28 mouse cellular contexts compared by ENCODE assay signal in genomic region chr1:73159405-73159976, GRCm38 (mm10).
A peak's percentile ranks its signal among the peaks of the same experiment; 100 is the strongest.
DNase-seq lines count a peak whose midpoint lies in the region; ATAC-seq and TF ChIP-seq lines count a peak whose summit lies in the region.
"Had no signal": no experiment of that assay in that cellular context is flagged by ENCODE, and none has a peak within 500 bp of the region (broad histone marks: within the 10 kb centered on the region; RNA-seq: fewer than 3 reads in every experiment).

No protein-coding gene starts in this region.

- H3K27me3 ChIP-seq in lung, embryonic 14.5 days (ENCODE audit: insufficient read depth, low read length) = no peaks in the 10 kb centered on the region
- peaks cover 37% of the 10 kb centered on the region for H3K27me3 ChIP-seq in midbrain, embryonic 10.5 days (ENCODE audit: low read depth, poor library complexity, severe bottlenecking)
- H3K27me3 ChIP-seq in midbrain, embryonic 16.5 days (ENCODE audit: control insufficient read depth, insufficient read depth, low read depth, low read length) = no peaks in the 10 kb centered on the region
- no peaks in the 10 kb centered on the region for H3K27me3 ChIP-seq in small intestine, adult 2 months (ENCODE audit: control insufficient read depth, insufficient read depth, low read length)
- no peaks in the 10 kb centered on the region for H3K27me3 ChIP-seq in hindbrain, embryonic 16.5 days (replicated peaks; ENCODE audit: control insufficient read depth, insufficient read depth, low read length)
- H3K27me3 ChIP-seq: hindbrain, embryonic 13.5 days; limb, embryonic 12.5 days; liver, embryonic 15.5 days; midbrain, embryonic 15.5 days had no signal

- no peaks in the 10 kb centered on the region for H3K9me3 ChIP-seq in lung, embryonic 14.5 days (ENCODE audit: low read depth, low read length)
- no peaks in the 10 kb centered on the region for H3K9me3 ChIP-seq in midbrain, embryonic 10.5 days (replicated peaks)
- H3K9me3 ChIP-seq in midbrain, embryonic 16.5 days (replicated peaks; ENCODE audit: control insufficient read depth, low read length, poor library complexity, severe bottlenecking) = no peaks in the 10 kb centered on the region
- no peaks in the 10 kb centered on the region for H3K9me3 ChIP-seq in hindbrain, embryonic 16.5 days (ENCODE audit: control insufficient read depth, low read length)
- H3K9me3 ChIP-seq: hindbrain, embryonic 13.5 days; limb, embryonic 12.5 days; liver, embryonic 15.5 days; midbrain, embryonic 15.5 days had no signal

- H3K36me3 ChIP-seq in lung, embryonic 14.5 days (ENCODE audit: insufficient read depth) = no peaks in the 10 kb centered on the region
- H3K36me3 ChIP-seq in midbrain, embryonic 10.5 days = no peaks in the 10 kb centered on the region
- no peaks in the 10 kb centered on the region for H3K36me3 ChIP-seq in midbrain, embryonic 16.5 days (ENCODE audit: control insufficient read depth, insufficient read depth, low read length)
- H3K36me3 ChIP-seq in small intestine, adult 2 months (ENCODE audit: control insufficient read depth, insufficient read depth, low read length) = no peaks in the 10 kb centered on the region
- H3K36me3 ChIP-seq in hindbrain, embryonic 16.5 days (ENCODE audit: control insufficient read depth, insufficient read depth, low read length) = no peaks in the 10 kb centered on the region
- H3K36me3 ChIP-seq: hindbrain, embryonic 13.5 days; limb, embryonic 12.5 days; liver, embryonic 15.5 days; midbrain, embryonic 15.5 days had no signal

- DNase-seq in lung, embryonic 14.5 days = peak; percentile 54
- no peak for DNase-seq in lung, adult 2 months
- DNase-seq in midbrain, embryonic 10.5 days (ENCODE audit: low spot score) = no peak
- DNase-seq in right cerebral cortex, postnatal 36 days (ENCODE audit: low spot score in 2 of 2) = no peak
- DNase-seq in spleen, postnatal 4 days (ENCODE audit: low spot score in 2 of 2) = no peak
- DNase-seq: adrenal gland, adult 2 months; adrenal gland, postnatal 36 days; cerebellum, adult 18-20 months; cerebellum, postnatal 10 days; gastrocnemius, postnatal 36 days; heart, adult 18-20 months; heart, postnatal 4 days; kidney, adult 8-10 months; kidney, postnatal 4 days; layer of hippocampus, postnatal 36 days; right cerebral cortex, adult 18-20 months; right cerebral cortex, postnatal 4 days had no signal

- no peak overlapping the region for H3K4me3 ChIP-seq in lung, embryonic 14.5 days (ENCODE audit: low read depth, low read length)
- H3K4me3 ChIP-seq in lung, adult 2 months (replicated peaks; ENCODE audit: extremely low read depth, low read depth, low read length) = no peak overlapping the region
- no peak overlapping the region for H3K4me3 ChIP-seq in midbrain, embryonic 10.5 days
- no peak overlapping the region for H3K4me3 ChIP-seq in midbrain, embryonic 16.5 days (ENCODE audit: low read depth, low read length)
- H3K4me3 ChIP-seq in small intestine, adult 2 months (ENCODE audit: low read depth, low read length) = no peak overlapping the region
- H3K4me3 ChIP-seq in hindbrain, embryonic 16.5 days (ENCODE audit: low read length) = no peak overlapping the region
- H3K4me3 ChIP-seq: hindbrain, embryonic 13.5 days; limb, embryonic 12.5 days; liver, embryonic 15.5 days; midbrain, embryonic 15.5 days had no signal

- no peak overlapping the region for H3K9ac ChIP-seq in lung, embryonic 14.5 days
- H3K9ac ChIP-seq in midbrain, embryonic 16.5 days (ENCODE audit: low read depth, low read length) = no peak overlapping the region
- no peak overlapping the region for H3K9ac ChIP-seq in hindbrain, embryonic 16.5 days (ENCODE audit: low read depth, low read length)
- H3K9ac ChIP-seq: hindbrain, embryonic 13.5 days; limb, embryonic 12.5 days; liver, embryonic 15.5 days; midbrain, embryonic 15.5 days had no signal

- H3K4me2 ChIP-seq in lung, embryonic 14.5 days = no peak overlapping the region
- H3K4me2 ChIP-seq in midbrain, embryonic 16.5 days (ENCODE audit: low read length) = no peak overlapping the region
- H3K4me2 ChIP-seq in hindbrain, embryonic 16.5 days (ENCODE audit: low read length) = no peak overlapping the region
- H3K4me2 ChIP-seq: heart, embryonic 11.5 days; hindbrain, embryonic 13.5 days; limb, embryonic 12.5 days; liver, embryonic 15.5 days; midbrain, embryonic 15.5 days had no signal

- H3K4me1 ChIP-seq in lung, embryonic 14.5 days (ENCODE audit: insufficient read depth) = no peaks in the 10 kb centered on the region
- no peaks in the 10 kb centered on the region for H3K4me1 ChIP-seq in lung, adult 2 months (ENCODE audit: control insufficient read depth, insufficient read depth, low read length)
- H3K4me1 ChIP-seq in midbrain, embryonic 10.5 days = 0 out of 2 replicates have a peak, but pooled peaks cover 2% of the 10 kb centered on the region
- H3K4me1 ChIP-seq in midbrain, embryonic 16.5 days (ENCODE audit: control insufficient read depth, insufficient read depth, low read length) = no peaks in the 10 kb centered on the region
- no peaks in the 10 kb centered on the region; the same call in 1 of the 2 replicates for H3K4me1 ChIP-seq in small intestine, adult 2 months (ENCODE audit: control insufficient read depth, insufficient read depth, insufficient read length, low read length)
- H3K4me1 ChIP-seq in hindbrain, embryonic 16.5 days (ENCODE audit: control insufficient read depth, insufficient read depth, low read depth, low read length) = no peaks in the 10 kb centered on the region
- H3K4me1 ChIP-seq: hindbrain, embryonic 13.5 days; limb, embryonic 12.5 days; liver, embryonic 15.5 days; midbrain, embryonic 15.5 days had no signal

- no peak overlapping the region for H3K27ac ChIP-seq in lung, embryonic 14.5 days (ENCODE audit: low read depth)
- H3K27ac ChIP-seq in midbrain, embryonic 10.5 days (replicated peaks) = peak overlapping the region; percentile 55
- no peak overlapping the region for H3K27ac ChIP-seq in midbrain, embryonic 16.5 days (ENCODE audit: low read length)
- H3K27ac ChIP-seq in small intestine, adult 2 months (ENCODE audit: insufficient read depth, low read depth, low read length) = peak overlapping the region; percentile 27; the same call in 1 of the 2 replicates
- H3K27ac ChIP-seq in hindbrain, embryonic 16.5 days (ENCODE audit: low read depth, low read length) = no peak overlapping the region
- H3K27ac ChIP-seq: hindbrain, embryonic 13.5 days; kidney, postnatal 0 days; limb, embryonic 12.5 days; liver, embryonic 15.5 days; midbrain, embryonic 15.5 days had no signal

- no peak for TF ChIP-seq POLR2A in lung, adult 2 months (IDR thresholded peaks at IDR 0.05; ENCODE audit: borderline replicate concordance, extremely low read depth, low read depth, low read length)
- no peak for TF ChIP-seq POLR2A in small intestine, adult 2 months (IDR thresholded peaks at IDR 0.05; ENCODE audit: low read depth, low read length)

- WGBS in lung, embryonic 14.5 days = 46% methylated on average over 7 of the region's 7 CpGs
- WGBS in lung, adult 2 months = 72% methylated on average over 7 of the region's 7 CpGs
- 77% methylated on average over 7 of the region's 7 CpGs for WGBS in midbrain, embryonic 10.5 days
- WGBS in midbrain, embryonic 16.5 days = 80% methylated on average over 7 of the region's 7 CpGs
- 69% methylated on average over 7 of the region's 7 CpGs for WGBS in small intestine, adult 2 months
- 77% methylated on average over 7 of the region's 7 CpGs for WGBS in hindbrain, embryonic 16.5 days

- ATAC-seq in lung, embryonic 14.5 days (ENCODE audit: insufficient read depth) = peak; percentile 63
- ATAC-seq in midbrain, embryonic 16.5 days = no peak
- ATAC-seq in hindbrain, embryonic 16.5 days = no peak
- ATAC-seq: activated CD4-positive, CD25-positive, alpha-beta regulatory T cell, adult 4 months; forebrain, embryonic 14.5 days; midbrain, embryonic 15.5 days had no signal

- 0 out of 2 replicates have a peak, but pooled peaks have one; percentile 10 for TF ChIP-seq CTCF in lung, embryonic 14.5 days (IDR thresholded peaks at IDR 0.05; ENCODE audit: low read depth)
- TF ChIP-seq CTCF in lung, adult 2 months (IDR thresholded peaks at IDR 0.05; ENCODE audit: insufficient read depth, low read length) = no peak
- no peak for TF ChIP-seq CTCF in small intestine, adult 2 months (IDR thresholded peaks at IDR 0.05; ENCODE audit: extremely low read depth, insufficient read length, insufficient replicate concordance, low read depth, low read length)

Comparison
In these comparisons a context has a peak if more than half of its experiments do, and no peak if none do; other contexts are left out.
1. H3K27ac ChIP-seq: peak in midbrain, embryonic 10.5 days (single experiment) and small intestine, adult 2 months (single experiment); none in lung, embryonic 14.5 days (single experiment), midbrain, embryonic 16.5 days (single experiment) and hindbrain, embryonic 16.5 days (single experiment).